Comparison of ENCODE assay signal across 8 mouse cellular contexts in genomic region chr2:38950281-38950719, GRCm38 (mm10). TPM values are rescaled to one million over a fixed set of nuclear protein-coding genes. Genes with fewer than 3 reads are reported as not detected.
DNase-seq lines count a peak whose midpoint lies in the region; ATAC-seq and TF ChIP-seq lines count a peak whose summit lies in the region.

No protein-coding gene starts in this region.

- H3K9ac ChIP-seq in forebrain, embryonic 15.5 days (replicated peaks) = no peak overlapping the region
- H3K9ac ChIP-seq in heart, embryonic 16.5 days (ENCODE audit: low read length) = peak overlapping the region; percentile 23; the same call in 1 of the 2 replicates
- H3K9ac ChIP-seq in lung, embryonic 14.5 days = no peak overlapping the region

- no peak overlapping the region for H3K4me3 ChIP-seq in G1E (ENCODE audit: low read depth, low read length)
- no peak overlapping the region for H3K4me3 ChIP-seq in forebrain, embryonic 15.5 days
- H3K4me3 ChIP-seq in heart, embryonic 16.5 days (ENCODE audit: low read length) = no peak overlapping the region
- no peak overlapping the region for H3K4me3 ChIP-seq in lung, embryonic 14.5 days (ENCODE audit: low read depth, low read length)

- ATAC-seq in G1E (ENCODE audit: extremely low read depth, insufficient number of reproducible peaks, low FRiP score, poor library complexity, severe bottlenecking) = no peak; the same call in 1 of the 2 replicates
- ATAC-seq in forebrain, embryonic 15.5 days (replicated peaks) = peak; percentile 95
- peak; percentile 94 for ATAC-seq in heart, embryonic 16.5 days (replicated peaks; ENCODE audit: extremely low read depth, insufficient read depth, low FRiP score)
- ATAC-seq in lung, embryonic 14.5 days (ENCODE audit: insufficient read depth) = peak; percentile 93

- no peaks in the 10 kb centered on the region for H3K36me3 ChIP-seq in G1E (replicated peaks)
- H3K36me3 ChIP-seq in forebrain, embryonic 15.5 days = no peaks in the 10 kb centered on the region
- H3K36me3 ChIP-seq in heart, embryonic 16.5 days (ENCODE audit: control insufficient read depth, insufficient read depth) = no peaks in the 10 kb centered on the region
- no peaks in the 10 kb centered on the region for H3K36me3 ChIP-seq in lung, embryonic 14.5 days (ENCODE audit: insufficient read depth)

- WGBS in forebrain, embryonic 15.5 days = 27% methylated on average over 7 of the region's 7 CpGs
- 19% methylated on average over 7 of the region's 7 CpGs for WGBS in heart, embryonic 16.5 days
- 41% methylated on average over 7 of the region's 7 CpGs for WGBS in lung, embryonic 14.5 days

- peak overlapping the region; percentile 20; the same call in 1 of the 2 replicates for H3K27ac ChIP-seq in forebrain, embryonic 15.5 days (replicated peaks)
- H3K27ac ChIP-seq in heart, embryonic 16.5 days (ENCODE audit: low read length) = peak overlapping the region; percentile 79
- H3K27ac ChIP-seq in lung, embryonic 14.5 days (ENCODE audit: low read depth) = peak overlapping the region; percentile 69

- DNase-seq in G1E (ENCODE audit: low spot score) = peak; percentile 25
- peak; percentile 97 to 98 for DNase-seq in adrenal gland, postnatal 36 days
- DNase-seq in layer of hippocampus, adult 8-10 months (ENCODE audit: low spot score in 2 of 2) = peak; percentile 85 to 91
- DNase-seq in lung, embryonic 14.5 days = peak; percentile 88
- peak; percentile 70 for DNase-seq in right cerebral cortex, postnatal 25 days
- DNase-seq in thymus, postnatal 14 days = no peak

- peak overlapping the region; percentile 10; the same call in 1 of the 2 replicates for H3K4me2 ChIP-seq in forebrain, embryonic 15.5 days (replicated peaks)
- peak overlapping the region; percentile 47 for H3K4me2 ChIP-seq in heart, embryonic 16.5 days (ENCODE audit: low read depth, low read length)
- H3K4me2 ChIP-seq in lung, embryonic 14.5 days = no peak overlapping the region

- no peaks in the 10 kb centered on the region for H3K9me3 ChIP-seq in G1E (replicated peaks)
- no peaks in the 10 kb centered on the region for H3K9me3 ChIP-seq in forebrain, embryonic 15.5 days
- no peaks in the 10 kb centered on the region for H3K9me3 ChIP-seq in heart, embryonic 16.5 days (replicated peaks; ENCODE audit: control insufficient read depth, low read length)
- no peaks in the 10 kb centered on the region for H3K9me3 ChIP-seq in lung, embryonic 14.5 days (ENCODE audit: low read depth, low read length)

- no peak for TF ChIP-seq CTCF in G1E (IDR thresholded peaks at IDR 0.05; ENCODE audit: low read depth, low read length)
- TF ChIP-seq CTCF in lung, embryonic 14.5 days (IDR thresholded peaks at IDR 0.05; ENCODE audit: low read depth) = no peak

- 0 out of 2 replicates have a peak, but pooled peaks cover 3% of the 10 kb centered on the region for H3K4me1 ChIP-seq in G1E (ENCODE audit: insufficient read depth, low read depth, low read length)
- H3K4me1 ChIP-seq in forebrain, embryonic 15.5 days = peaks cover 15% of the 10 kb centered on the region
- H3K4me1 ChIP-seq in heart, embryonic 16.5 days (ENCODE audit: control insufficient read depth, insufficient read depth, low read length) = peaks cover 15% of the 10 kb centered on the region
- peaks cover 4% of the 10 kb centered on the region; the same call in 1 of the 2 replicates for H3K4me1 ChIP-seq in lung, embryonic 14.5 days (ENCODE audit: insufficient read depth)

- H3K27me3 ChIP-seq in G1E (ENCODE audit: insufficient read depth, low read length) = peaks cover 27% of the 10 kb centered on the region
- no peaks in the 10 kb centered on the region for H3K27me3 ChIP-seq in forebrain, embryonic 15.5 days
- no peaks in the 10 kb centered on the region for H3K27me3 ChIP-seq in heart, embryonic 16.5 days (ENCODE audit: control insufficient read depth, insufficient read depth, low read length)
- H3K27me3 ChIP-seq in lung, embryonic 14.5 days (ENCODE audit: insufficient read depth, low read length) = no peaks in the 10 kb centered on the region

RNA-seq across cellular contexts. Expression of gene Olfml2a, which starts 18.5 kb away (rescaled TPM):
- total RNA-seq in G1E (2014; fragmentation: Nextera tagmentation) (not detected in 2 replicates), G1E (2017) (0.05 and 0.12 TPM in 2 replicates)
- polyA plus RNA-seq in G1E (2012) = not detected in 2 replicates
- total RNA-seq in adrenal gland, postnatal 36 days (2021) = 10 to 100 TPM in 1 of 2 experiments, 1 to 10 TPM in 1; 9.1 to 13.0 TPM
- 1.7 and 1.8 TPM in 2 replicates for polyA plus RNA-seq in forebrain, embryonic 15.5 days (2015; fragmentation: Nextera tagmentation; extraction: Ambion mirVana)
- polyA plus RNA-seq in heart, embryonic 16.5 days (2015; fragmentation: Nextera tagmentation; extraction: Ambion mirVana) = 6.7 and 8.1 TPM in 2 replicates
- total RNA-seq in layer of hippocampus, adult 8-10 months (2022) = 1 to 10 TPM; 1.7 to 1.9 (median 1.8) TPM
- 2.7 and 2.9 TPM in 2 replicates for polyA plus RNA-seq in lung, embryonic 14.5 days (2014; fragmentation: Nextera tagmentation; extraction: Ambion mirVana)

RNA-seq across cellular contexts. Expression of gene Nr6a1, which starts 22.8 kb away (rescaled TPM):
- total RNA-seq in G1E (2014; fragmentation: Nextera tagmentation) = 12.0 and 14.6 TPM in 2 replicates
- total RNA-seq in G1E (2017) = 3.3 and 7.7 TPM in 2 replicates
- 0.68 and 0.81 TPM in 2 replicates for polyA plus RNA-seq in G1E (2012)
- total RNA-seq in adrenal gland, postnatal 36 days (2021) = 1 to 10 TPM; 7.1 to 8.2 TPM
- polyA plus RNA-seq in forebrain, embryonic 15.5 days (2015; fragmentation: Nextera tagmentation; extraction: Ambion mirVana) = 1.1 and 1.7 TPM in 2 replicates
- 0.55 and 0.62 TPM in 2 replicates for polyA plus RNA-seq in heart, embryonic 16.5 days (2015; fragmentation: Nextera tagmentation; extraction: Ambion mirVana)
- 1 to 10 TPM; 5.7 to 9.2 (median 7.7) TPM for total RNA-seq in layer of hippocampus, adult 8-10 months (2022)
- polyA plus RNA-seq in lung, embryonic 14.5 days (2014; fragmentation: Nextera tagmentation; extraction: Ambion mirVana) = 1.4 and 1.9 TPM in 2 replicates

RNA-seq across cellular contexts. Expression of gene Wdr38, which starts 47.0 kb away (rescaled TPM):
- total RNA-seq in G1E (2014; fragmentation: Nextera tagmentation) (1.6 and 1.9 TPM in 2 replicates), G1E (2017) (1.8 and 2.3 TPM in 2 replicates)
- 0.25 and 0.34 TPM in 2 replicates for polyA plus RNA-seq in G1E (2012)
- total RNA-seq in adrenal gland, postnatal 36 days (2021) = under 1 TPM; 0.33 to 0.46 TPM
- 1.9 and 2.0 TPM in 2 replicates for polyA plus RNA-seq in forebrain, embryonic 15.5 days (2015; fragmentation: Nextera tagmentation; extraction: Ambion mirVana)
- 1.2 and 1.3 TPM in 2 replicates for polyA plus RNA-seq in heart, embryonic 16.5 days (2015; fragmentation: Nextera tagmentation; extraction: Ambion mirVana)
- total RNA-seq in layer of hippocampus, adult 8-10 months (2022) = under 1 TPM; 0.45 to 0.83 (median 0.71) TPM
- 1.1 and 1.2 TPM in 2 replicates for polyA plus RNA-seq in lung, embryonic 14.5 days (2014; fragmentation: Nextera tagmentation; extraction: Ambion mirVana)

RNA-seq across cellular contexts. Expression of gene Arpc5l, which starts 54.8 kb away (rescaled TPM):
- 33.3 and 34.3 TPM in 2 replicates for total RNA-seq in G1E (2014; fragmentation: Nextera tagmentation)
- total RNA-seq in G1E (2017) = 62.4 and 71.6 TPM in 2 replicates
- 59.8 and 85.1 TPM in 2 replicates for polyA plus RNA-seq in G1E (2012)
- total RNA-seq in adrenal gland, postnatal 36 days (2021) = 10 to 100 TPM; 79.8 TPM
- 148 and 158 TPM in 2 replicates for polyA plus RNA-seq in forebrain, embryonic 15.5 days (2015; fragmentation: Nextera tagmentation; extraction: Ambion mirVana)
- 77.4 and 83.3 TPM in 2 replicates for polyA plus RNA-seq in heart, embryonic 16.5 days (2015; fragmentation: Nextera tagmentation; extraction: Ambion mirVana)
- 10 to 100 TPM; 83.2 to 99.9 (median 93.0) TPM for total RNA-seq in layer of hippocampus, adult 8-10 months (2022)
- 132 and 136 TPM in 2 replicates for polyA plus RNA-seq in lung, embryonic 14.5 days (2014; fragmentation: Nextera tagmentation; extraction: Ambion mirVana)

RNA-seq across cellular contexts. Expression of gene Rpl35, which starts 55.1 kb away (rescaled TPM):
- 628 and 641 TPM in 2 replicates for total RNA-seq in G1E (2014; fragmentation: Nextera tagmentation)
- total RNA-seq in G1E (2017) = 1,378 and 1,941 TPM in 2 replicates
- polyA plus RNA-seq in G1E (2012) = 315 and 358 TPM in 2 replicates
- total RNA-seq in adrenal gland, postnatal 36 days (2021) = 100 to 1,000 TPM; 461 to 462 TPM
- polyA plus RNA-seq in forebrain, embryonic 15.5 days (2015; fragmentation: Nextera tagmentation; extraction: Ambion mirVana) = 763 and 830 TPM in 2 replicates
- 479 and 487 TPM in 2 replicates for polyA plus RNA-seq in heart, embryonic 16.5 days (2015; fragmentation: Nextera tagmentation; extraction: Ambion mirVana)
- 100 to 1,000 TPM; 217 to 315 (median 252) TPM for total RNA-seq in layer of hippocampus, adult 8-10 months (2022)
- 935 and 1,086 TPM in 2 replicates for polyA plus RNA-seq in lung, embryonic 14.5 days (2014; fragmentation: Nextera tagmentation; extraction: Ambion mirVana)

Comparison
In these comparisons a context has a peak if more than half of its experiments do, and no peak if none do; other contexts are left out.
1. H3K27ac ChIP-seq: peak in every context shown above with its lines; median percentile 79 in heart, embryonic 16.5 days; 69 in lung, embryonic 14.5 days; 20 in forebrain, embryonic 15.5 days.